Mouse (Mus musculus) spleen, postnatal 10 days (tissue): Measurements from ENCODE around the gene Stim1.
A peak's percentile ranks its signal among the peaks of the same experiment; 100 is the strongest.
"Not testable (repeated sequence)": the region's sequence is repeated elsewhere in the genome, so short reads cannot be mapped to it uniquely, and the experiment has no call there.

Source experiments
- DNase-seq, 2 experiments: peaks; one replicate each; pipeline ENCODE4 v3.0.0; 2021 to 2022; ENCODE audit warnings: low spot score in 2 of 2

Gene Stim1

DNA sequence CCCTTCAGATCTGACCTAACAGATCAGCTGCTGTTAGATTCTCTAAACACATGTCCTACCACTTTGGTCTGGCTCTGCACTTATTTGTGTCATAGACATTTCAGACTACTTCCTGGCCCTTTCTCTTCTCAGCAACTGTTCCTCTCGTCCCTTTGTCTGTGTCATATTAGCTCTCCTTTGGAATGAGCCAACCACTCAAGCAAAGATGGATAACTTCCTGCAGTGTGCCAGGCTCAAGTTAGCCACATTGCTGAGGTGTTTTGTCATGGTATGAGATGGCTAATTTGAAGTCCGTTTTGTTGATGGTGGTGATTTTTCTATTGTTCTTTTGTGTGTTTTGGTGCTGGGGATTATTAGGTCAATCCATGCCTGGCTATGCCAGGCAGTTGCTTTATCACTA lies 93.7 kb downstream of the Stim1 start:
- DNase-seq, result no peak

DNA sequence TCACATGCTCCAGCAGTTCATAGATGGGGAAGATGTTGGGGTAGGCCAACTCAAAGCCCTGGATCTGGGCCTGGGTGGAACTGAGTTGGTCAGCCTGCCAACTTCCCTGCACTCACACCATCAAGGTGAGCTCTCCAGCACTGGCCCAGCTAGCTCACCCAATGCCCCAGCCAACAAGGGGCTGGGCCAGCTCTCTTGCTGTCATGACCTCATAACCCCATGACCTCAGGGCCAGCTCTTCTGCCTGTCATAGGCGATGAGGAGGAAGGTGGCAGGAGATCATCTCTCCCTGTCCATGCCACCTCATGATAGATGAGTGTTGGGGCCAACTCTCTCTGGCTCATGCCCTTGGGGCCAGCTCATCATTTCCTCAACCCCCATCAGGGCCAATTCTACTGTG lies 96.2 kb downstream of the Stim1 start:
- no peak for DNase-seq

DNA sequence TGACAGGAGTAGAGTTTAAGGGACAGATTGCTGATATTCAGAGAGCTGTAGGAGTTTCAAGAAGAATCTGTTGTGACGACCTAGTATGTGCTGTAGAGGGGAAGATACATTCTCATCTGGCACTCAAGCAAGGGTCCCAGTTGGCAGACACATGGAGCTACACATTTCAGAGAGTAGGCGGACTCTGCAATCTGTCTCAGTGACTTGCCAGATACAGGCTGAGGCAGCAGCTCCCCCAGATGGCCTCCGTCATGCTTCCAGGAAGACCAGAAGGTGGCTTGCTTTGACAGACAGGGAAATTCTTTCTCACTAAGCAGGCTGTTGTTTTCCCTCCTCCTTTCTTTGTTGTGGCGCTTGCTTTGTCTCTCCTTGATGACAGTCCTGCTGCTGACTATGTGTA lies 102.1 kb downstream of the Stim1 start:
- no peak for DNase-seq

DNA sequence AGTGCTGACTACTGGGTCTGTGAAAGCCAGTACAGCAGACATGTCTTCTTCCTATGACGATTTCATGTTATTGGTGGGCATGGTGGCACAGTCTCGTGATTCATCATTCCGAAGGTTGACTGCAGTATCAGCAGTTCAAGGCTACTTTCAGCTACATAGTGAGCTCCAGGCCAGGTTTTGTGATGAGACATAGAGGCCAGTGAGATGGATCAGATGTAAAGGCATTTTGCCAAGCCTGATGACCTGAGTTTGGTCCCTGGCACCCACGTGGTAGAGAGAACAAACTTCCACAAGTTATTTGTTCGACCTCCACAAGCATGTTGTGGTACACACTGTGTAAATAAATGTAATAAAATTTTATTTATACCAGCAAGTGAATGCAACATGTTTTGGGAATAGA lies 102.9 kb downstream of the Stim1 start:
- DNase-seq, result no peak

DNA sequence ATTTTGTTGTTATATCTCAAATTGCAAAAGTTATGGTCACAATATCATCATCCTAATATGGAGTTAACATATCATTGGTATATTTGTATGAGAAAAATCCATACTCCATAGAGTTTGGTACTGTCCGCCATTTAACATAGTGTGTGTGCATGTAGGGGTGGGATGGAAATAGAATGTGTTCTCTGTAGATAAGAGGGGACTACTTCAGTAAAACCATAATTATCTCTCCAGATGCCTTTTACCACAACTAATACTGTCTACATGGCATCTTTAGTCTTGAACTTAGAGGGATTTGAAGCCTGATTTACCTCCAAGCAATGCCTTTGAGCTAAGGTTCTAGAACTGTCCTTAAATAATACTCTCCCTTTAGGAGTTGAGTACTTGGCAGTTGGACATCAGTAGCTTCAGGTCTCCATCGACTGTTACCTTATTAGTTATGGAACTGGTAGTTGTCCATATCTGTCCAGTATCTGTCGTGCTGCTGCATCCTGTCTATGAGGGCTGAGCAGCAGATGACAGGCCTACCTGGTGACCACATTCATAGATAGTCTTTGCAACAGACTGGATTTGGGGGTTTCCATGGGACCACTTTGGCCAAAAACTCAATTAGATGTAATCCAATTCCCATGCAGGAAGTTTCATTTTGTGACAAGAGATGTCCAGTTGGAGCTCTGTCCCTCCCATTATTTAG lies 105.9 kb downstream of the Stim1 start:
- no peak for DNase-seq

DNA sequence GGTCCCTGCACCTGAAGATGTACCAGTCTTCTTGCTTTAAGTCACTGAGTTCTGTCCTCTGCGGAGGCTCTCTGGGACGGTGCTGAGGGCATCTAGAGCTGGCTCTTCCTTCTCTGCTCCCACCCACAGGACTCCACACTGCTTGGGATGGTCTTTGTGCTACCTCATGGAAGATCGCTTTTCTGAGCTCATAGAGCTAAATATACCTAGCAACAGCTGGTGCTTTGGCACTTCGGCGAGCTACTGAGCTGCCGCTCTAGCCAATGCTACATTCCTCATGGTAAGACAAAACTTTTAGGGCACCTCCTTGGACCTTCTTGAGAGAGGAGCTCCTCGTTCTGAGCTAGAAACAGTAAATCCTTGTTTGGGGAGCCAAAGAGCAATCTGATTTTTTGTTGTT lies 115.6 kb downstream of the Stim1 start:
- no peak for DNase-seq

DNA sequence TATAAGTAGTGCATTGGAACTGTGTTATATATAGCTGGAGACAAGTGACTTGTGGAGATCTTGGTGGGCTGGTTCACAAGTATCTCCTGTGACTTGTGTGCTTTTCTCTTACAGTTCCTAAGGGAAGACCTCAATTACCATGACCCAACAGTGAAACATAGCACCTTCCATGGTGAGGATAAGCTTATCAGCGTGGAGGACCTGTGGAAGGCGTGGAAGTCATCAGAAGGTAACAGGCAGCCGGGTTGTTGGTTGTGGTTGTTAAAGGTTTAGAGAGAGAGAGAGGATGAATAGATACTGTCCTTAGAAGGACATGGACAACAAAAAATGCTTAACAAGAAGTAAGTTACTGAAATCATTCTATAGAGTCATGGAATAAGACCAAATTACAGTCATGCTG lies 118.4 kb downstream of the Stim1 start:
- DNase-seq, result no peak

DNA sequence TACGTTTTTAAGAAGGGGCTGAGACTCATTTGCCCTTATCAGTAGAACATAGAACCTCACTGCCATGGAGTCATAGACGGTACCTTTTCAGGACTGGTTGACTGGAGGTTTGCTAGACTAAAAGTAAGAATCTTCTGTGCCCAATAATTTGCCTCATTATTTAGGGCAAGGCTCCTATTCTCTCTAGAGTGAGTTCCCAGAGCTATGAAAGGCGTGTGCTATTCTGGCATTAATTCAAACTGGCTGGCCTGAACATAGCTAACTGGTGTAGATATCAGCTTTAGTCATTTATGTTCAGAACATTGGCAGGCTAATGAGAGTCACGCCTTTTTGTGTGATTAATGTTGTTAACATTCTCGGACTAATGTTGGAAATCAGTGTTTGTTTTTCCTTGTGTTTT lies 121.5 kb downstream of the Stim1 start:
- no peak for DNase-seq

DNA sequence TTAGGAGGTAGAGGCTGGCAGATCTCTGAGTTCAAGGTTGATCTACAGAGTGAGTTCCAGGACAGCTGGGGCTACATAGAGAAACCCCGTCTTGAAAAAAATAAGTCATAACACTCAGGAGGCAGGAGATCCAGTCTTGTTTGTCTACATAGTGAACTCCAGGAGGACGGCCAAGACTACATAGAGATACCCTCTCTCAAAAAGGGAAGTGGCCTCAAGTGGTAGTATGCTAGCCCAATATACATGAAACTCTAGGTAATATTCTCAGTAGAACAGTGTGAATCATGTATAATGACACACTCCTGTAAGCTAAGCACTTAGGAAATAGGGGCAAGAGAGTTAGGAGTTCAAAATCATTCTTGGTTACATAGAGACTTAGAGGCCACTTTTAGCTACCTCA lies 126.3 kb downstream of the Stim1 start:
- no peak for DNase-seq

DNA sequence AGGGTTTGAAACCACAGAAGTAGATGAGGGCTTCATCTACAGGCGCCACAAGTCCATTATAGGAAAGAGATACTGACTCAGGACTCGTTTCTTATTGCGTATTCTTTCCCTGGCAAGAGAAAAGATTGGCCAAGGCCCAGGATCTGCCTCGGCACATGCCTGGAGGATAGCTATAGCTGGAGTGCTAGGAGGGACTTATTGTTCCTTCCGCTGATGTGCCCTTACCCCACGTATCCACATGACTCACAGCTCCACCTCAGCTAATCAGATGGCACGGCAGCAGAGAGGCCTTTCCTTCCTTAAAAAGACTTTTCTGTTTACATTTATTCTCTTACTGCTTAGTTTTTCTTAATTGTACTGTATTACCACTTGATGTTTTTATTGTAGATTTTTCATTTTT lies 128.3 kb downstream of the Stim1 start:
- DNase-seq, result no peak

DNA sequence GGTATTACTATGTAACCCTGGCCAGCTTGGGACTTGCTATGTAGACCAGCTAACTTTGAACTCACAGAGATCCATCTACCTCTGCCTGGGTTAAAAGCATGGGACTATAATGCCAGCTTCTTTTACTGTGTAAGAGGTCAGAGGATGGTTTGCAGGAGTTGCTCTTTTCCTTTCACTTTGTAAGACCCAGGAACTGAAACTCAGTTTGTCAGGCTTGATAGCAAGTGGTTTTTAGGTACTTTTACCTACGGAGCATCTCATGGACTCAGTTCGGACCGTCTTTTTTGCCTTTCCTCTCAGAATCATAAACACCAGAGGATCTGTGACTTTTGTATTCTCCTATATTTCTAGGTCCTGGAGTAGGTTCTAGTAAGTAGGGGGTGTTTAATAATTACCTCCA lies 128.7 kb downstream of the Stim1 start:
- no peak for DNase-seq

DNA sequence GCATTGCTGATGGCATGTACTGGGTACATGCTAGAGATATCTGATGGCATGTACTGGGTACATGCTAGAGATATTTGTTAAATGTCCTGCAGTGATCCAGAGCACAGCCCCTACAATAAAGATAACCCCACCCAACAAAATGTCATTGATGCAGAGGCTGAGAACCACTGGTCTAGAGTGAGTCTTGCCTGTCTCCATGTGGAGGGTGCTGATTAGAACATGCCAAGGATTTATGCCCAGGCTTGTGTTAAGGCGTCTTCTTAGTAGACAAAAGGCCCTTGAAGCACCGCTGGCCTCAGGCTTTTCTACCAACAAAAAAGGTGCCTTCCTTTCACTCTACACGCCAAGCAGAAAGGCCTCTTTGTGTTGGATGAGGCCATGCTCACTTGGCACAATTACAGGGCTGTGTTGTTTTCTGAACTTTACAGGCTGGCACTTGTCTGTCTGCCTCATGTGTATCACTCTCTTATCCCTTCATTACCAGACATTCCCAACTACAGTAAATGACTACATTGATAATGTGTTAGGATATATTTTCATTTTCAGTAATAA lies 131.7 kb downstream of the Stim1 start:
- peak in 1 of 2 experiments; percentile 18 for DNase-seq

DNA sequence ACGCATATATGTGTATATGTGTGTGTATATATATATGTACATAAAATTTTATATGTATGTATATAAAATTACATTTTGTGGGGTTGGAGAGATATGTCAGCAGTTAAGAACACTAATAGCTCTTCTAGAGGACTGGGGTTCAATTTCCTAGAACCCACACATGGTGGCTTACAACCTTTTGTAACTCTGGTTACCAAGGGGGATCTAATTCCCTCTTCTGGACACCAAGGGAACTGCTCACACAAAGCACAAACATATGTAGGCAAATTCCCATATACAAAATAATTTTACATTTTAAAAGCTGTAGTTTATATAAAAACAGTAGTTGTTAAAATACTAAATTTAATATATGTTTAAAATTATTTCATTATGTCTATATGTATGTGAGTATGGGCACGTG lies 136.5 kb downstream of the Stim1 start:
- DNase-seq, result no peak

DNA sequence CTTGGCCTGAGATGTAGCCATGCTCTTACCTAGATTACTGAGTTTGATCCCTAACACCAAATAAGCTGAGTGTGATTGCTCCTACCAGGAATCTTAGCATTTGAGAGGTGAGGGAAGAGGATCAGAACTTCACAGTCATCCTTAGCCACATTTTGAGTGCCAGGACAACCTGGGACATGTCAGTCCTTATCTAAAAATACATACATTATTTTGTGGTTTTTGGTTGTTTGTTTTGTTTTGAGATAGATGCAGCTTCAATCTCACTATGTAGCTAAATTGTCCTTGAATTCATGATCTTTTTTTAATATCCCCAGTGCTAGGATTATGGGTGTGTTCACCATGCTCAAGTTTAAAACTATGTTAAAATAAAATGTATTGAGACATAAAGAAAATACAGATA lies 139.8 kb downstream of the Stim1 start:
- no peak for DNase-seq

DNA sequence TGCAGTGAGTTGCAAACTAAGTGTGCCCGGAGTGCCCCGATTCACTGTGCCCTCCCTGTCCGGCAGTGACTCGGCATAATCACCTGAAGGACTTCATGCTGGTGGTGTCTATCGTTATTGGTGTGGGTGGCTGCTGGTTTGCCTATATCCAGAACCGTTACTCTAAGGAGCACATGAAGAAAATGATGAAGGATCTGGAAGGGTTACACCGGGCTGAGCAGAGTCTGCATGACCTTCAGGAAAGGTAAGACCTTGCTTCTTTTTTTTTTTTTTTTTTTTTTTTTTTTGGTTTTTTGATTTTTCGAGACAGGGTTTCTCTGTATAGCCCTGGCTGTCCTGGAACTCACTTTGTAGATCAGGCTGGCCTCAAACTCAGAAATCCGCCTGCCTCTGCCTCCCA lies 147.7 kb downstream of the Stim1 start:
- not testable (repeated sequence) for DNase-seq

DNA sequence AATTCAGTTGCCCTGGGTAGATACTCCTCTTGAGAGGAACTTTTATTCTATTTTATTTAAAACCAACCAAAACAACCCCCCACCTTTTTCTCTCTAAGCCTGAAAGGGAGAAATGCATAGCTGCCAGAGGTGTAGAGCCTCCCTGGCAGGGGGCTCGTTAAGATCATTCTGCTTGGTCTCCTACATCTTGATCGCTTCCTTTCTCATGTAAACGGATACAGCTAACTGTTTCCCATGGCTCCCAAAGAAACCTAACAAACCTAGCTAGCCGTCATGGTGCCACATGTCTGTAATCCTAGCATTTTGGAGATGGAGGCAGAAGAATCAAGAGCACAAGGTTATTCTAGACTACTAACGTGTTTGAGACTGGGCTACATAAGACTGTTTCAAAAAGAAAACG lies 148.2 kb downstream of the Stim1 start:
- DNase-seq, result no peak

DNA sequence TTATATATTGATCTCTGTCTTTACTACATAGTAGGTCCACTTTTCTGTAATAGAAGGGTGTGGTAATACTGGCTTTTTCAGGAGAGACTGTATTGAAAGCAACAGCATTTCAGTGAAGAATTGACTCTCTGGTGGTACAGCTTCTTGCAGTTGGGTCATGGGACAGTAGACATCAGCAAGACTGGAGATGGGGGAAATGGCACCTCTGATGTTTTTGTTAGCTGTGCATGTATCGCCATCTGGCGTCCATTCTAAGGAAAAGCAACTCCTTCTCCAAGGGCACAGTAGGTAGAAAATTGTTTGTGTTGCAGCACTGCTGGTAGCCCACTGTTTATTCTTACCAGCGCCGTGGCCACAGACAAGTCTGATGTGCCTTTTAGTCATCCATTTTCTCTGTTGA lies 149.8 kb downstream of the Stim1 start:
- DNase-seq, result peak; percentile 17 to 48

DNA sequence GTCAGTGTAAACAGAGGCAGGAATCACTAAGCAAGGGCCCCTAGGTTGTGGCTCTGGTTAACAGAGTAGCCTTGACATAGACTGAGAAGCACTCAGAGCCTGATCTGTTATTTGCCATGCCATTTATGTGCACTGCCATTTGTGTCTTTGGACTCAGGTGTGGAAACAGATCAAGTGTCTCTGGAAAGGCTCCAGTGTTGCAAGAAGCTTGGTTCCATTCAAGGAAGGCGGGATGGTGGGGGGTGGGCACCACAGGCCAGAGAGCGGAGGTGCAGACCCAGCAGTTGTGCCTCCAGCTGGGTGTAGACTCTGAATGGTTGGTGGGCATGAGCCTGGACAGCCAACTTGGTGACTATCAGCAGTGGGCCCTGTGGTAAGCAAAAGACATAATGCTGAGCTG lies 154.4 kb downstream of the Stim1 start:
- DNase-seq, result no peak

DNA sequence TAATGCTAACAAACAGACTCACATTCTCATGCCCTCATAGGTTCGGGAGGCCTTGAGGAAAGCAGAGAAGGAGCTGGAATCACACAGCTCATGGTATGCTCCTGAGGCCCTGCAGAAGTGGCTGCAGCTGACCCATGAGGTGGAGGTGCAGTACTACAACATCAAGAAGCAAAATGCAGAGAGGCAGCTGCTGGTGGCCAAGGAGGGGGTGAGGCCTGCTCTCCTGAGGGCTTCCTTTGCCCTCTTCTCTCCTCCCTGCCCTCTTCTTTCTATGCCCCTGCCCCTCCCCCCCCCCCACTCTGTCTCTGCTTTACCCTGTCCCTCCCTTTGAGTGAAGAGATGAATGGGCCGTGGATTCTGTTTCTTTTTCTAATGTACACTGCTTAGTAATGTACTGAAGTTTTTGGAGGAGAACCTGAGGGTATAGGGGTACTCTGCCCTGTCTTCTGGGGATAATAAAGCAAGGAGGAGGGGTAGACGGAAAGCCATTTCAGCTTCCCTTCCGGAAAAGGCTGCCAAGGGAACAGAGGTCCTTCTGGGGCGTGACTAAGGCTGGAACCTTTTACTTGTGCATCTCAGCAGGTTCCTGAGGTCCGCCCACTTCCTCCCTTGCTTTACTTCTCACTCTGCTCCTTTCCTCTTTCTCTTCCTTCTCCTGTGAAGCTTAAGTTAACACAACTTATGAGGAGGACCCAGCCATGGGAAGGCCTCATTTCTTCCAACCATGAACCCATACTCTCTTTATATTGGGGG lies 158.5 kb downstream of the Stim1 start:
- DNase-seq, result no peak

DNA sequence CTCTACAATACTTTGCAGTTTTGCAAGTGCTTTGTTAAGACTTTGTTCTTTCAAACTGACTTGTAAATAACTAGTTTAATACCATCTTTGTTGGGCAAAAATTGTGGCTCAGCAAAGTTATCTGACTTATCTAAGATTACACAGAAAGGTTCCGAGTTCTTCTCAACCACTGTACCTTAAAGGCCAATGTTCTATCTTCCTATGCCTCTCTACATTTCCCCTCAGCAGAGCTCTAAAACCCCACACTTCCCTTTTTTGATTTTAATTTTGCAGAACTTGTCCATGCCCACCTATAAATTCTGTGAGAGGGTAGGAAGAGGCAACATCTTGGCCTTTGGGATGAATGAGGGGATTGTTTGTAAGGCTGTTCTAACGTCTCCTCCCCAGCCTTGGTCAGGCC lies 166.7 kb downstream of the Stim1 start:
- no peak for DNase-seq

DNA sequence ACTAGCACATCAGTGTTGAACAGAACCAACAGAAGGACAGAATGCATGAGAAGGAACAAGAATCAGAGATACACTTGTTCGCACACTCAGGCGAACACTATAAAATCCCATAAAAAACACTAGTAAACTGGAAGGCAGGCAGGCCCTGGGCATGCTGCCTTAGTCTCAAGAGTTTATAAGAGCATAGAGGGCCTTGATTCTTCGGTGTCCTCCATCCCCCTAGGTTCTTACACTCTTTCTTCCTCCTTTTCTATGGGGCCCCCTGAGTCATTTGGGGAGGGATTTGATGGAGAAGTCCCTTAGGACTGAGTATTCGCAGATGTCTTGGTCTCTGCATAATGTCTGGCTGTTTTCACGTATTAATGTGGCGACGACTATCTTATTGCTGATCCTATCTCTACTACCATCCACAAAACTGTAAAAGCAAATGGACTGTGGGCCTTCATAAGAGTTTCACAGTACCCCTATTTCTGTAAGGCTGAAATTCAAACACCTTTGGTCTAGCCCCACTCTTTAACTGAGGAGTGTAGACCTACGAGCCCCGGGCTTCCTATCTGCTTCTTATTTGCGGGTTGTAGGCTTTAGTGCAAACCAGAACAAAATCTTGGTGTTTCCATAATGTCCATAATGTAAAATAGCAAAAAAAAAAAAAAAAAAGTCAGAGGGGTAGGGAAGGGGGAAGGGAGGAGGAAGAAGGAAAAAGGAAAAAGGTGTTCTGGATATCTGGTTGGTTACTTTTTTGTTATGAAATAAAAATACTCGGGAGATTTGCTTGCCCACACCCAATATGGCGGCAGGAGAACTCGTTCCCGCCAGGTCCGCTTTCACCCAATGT lies 173.4 kb downstream of the Stim1 start:
- DNase-seq, result no peak

DNA sequence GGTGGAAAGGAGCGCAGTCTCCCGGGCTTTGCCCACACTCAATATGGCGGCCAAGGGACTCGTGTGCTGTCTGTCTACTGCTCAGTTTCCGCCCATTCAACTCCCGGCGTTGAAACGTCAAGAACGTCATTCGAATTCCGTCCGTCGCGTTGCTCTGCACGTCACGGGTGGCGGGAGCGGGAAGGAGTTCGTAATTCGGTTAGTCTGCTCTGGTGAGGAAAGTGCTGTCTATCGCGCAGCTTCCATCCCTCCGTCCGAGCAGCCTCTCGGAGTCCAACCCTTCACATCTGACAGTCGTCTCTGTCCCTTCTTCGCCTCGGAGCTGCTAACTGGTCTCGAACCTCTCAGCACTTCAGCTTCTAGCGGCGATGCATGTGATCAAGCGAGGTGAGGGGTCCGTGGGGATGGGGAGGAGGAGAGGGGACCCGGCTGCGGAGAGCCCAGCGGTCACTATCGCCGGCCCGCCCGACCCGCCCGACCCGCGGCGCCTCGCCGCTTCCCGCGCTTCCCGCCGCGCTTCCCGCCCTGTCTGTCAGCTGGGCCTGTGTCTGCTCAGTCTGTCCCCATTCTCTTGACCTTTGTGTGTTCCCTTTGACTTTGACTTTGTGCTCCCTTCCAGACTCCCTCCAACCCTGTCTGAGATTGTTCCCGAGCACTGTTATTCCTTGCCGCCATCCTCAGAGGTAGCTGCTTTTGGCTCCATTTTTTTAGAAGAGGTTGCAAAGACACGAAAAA lies 174.2 kb downstream of the Stim1 start, which contains the start of gene Rrm1:
TSS of gene Rrm1 (plus strand) at position 39 of the 735 bp plus-strand sequence.
- DNase-seq, result peak; percentile 91 to 95
